Mouse (Mus musculus) CH12.LX (cell line): ENCODE data around the gene Slc6a4.

ENCODE experiments used
- CTCF ChIP-seq, 2 experiments: IDR thresholded peaks in 1 of 2; conservative IDR thresholded peaks in 1 of 2; 2 replicates each; pipeline ENCODE4 v1.5.1; 2011 to 2012; ENCODE audit warnings: low read depth in 2 of 2, low read length in 2 of 2, improper control_type of control experiment in 1 of 2, inconsistent platforms in 1 of 2, mild to moderate bottlenecking in 1 of 2, moderate library complexity in 1 of 2
- JUND ChIP-seq: conservative IDR thresholded peaks from 2 replicates; pipeline ENCODE4 v1.6.1; 2011; ENCODE audit warnings: low read depth, low read length, improper control_type of control experiment
- MAX ChIP-seq: IDR thresholded peaks from 2 replicates; pipeline ENCODE4 v1.6.1; 2011; ENCODE audit warnings: low read length, improper control_type of control experiment
- NELFE ChIP-seq: IDR thresholded peaks from 2 replicates; pipeline ENCODE4 v1.6.1; 2011; ENCODE audit warnings: low read depth, low read length, improper control_type of control experiment
- RCOR1 ChIP-seq: conservative IDR thresholded peaks from 2 replicates; pipeline ENCODE4 v1.6.1; 2012; ENCODE audit warnings: low read depth, mild to moderate bottlenecking, inconsistent platforms, low read length, improper control_type of control experiment

DNA sequence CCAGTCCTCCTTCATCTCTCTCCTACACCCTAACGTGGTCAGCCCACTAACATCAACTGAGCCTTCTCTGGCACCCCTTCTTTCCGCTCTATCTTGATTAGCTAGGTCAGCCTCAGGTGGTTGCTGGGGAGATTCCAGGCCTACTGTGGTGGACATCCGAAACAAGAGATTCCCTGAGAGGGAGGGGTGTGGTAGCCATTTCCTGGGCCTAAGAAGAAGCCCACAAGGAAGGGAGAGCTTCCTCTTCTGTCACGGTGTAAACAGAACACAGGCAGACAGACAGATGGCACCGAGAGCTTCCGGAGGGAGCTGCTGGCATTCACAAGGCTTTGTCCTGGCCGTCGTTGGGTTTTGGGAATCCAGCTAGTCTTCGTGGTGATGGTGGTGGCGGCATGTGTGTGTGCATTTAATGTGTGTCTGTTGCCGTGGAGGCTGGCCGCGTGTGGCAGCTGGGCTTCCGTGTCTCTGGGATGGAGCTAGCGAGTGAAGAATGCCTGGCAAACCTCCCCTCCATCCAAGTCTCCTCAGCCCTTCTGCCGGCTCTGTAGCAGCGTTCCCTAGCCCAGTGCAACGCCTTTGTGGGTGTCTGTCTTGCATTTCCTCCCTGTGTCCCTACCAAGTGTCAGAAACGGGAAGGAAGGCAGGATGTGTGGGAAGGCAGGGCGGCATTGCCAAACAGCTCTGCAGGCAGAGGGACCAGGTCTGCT, 2.3 kb upstream of the Slc6a4 start:
- TF ChIP-seq JUND (no peak), NELFE (no peak), RCOR1 (no peak), CTCF (conservative IDR thresholded peaks at IDR 0.05 in 1 of 2, IDR thresholded peaks at IDR 0.05 in 1 of 2; ENCODE audit: low read depth in 2 of 2, low read length in 2 of 2) (no peak), MAX (no peak)
